Mouse (Mus musculus) spleen, postnatal 4 days (tissue): ENCODE measurements around the gene Gm49342.

Experiments used
- DNase-seq, 2 experiments: peaks; one replicate each; pipeline ENCODE4 v3.0.0; 2022; ENCODE audit warnings: low spot score in 2 of 2

Gene Gm49342

DNA sequence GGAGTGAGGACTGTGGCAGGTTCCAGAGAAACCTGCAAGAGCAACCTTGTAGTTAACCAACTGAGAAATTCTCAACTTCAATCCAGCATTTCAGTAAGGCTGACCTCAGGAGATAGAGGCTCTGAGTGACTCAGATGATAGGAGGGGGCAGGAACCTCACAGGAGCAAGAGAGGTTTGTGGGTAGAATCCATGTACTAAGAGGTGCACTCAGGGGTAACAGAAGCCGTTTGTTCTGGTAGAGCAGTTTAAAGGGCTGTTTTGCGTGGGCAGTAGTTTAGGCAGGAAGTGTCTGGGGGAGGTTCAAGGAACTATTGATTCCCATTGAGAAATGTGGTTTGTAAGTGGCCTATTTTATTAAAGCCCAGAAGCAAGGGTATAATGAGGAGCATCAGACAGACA is 36.9 kb downstream of the Gm49342 start:
- DNase-seq: no peak

DNA sequence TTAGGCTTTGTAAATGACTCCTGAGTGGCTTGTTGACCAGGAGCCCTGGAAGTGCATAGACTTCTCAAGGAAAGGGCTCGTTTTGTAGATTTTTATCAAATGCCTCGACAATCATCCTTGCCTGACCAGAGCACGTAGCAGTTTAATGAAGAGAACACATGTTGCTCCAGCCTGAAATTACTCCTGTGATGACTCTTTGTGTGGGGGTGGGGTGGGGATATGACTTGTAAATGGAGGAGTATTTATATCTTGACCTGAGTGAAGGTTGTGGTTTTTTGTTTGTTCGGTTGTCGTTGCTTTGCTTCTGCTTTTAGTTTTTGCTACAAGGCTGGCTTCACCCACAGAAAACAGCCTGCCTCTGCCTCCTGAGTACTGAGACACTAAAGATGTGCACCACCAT is 37.5 kb downstream of the Gm49342 start:
- DNase-seq: no peak

DNA sequence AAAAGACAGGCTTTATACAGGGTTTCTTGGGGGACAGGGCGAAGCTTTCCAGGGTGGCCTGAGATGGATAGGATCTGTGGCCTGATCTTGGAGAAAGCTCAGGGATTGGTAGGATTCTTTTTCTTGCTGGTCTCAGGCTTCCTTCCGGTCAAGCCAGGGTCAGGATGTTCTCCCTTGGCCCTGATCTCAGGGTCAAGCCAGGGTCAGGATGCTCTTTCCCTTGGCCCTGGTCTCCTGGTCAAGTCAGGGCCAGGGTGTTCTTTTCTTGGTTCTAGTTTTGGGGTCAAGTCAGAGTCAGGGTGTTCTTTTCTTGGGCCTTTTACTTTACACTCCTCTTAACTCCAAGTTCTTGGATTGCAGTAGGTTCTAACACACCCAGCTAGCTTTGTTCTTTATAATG is 43.4 kb downstream of the Gm49342 start:
- DNase-seq: peak in 1 of 2 experiments; percentile 49

DNA sequence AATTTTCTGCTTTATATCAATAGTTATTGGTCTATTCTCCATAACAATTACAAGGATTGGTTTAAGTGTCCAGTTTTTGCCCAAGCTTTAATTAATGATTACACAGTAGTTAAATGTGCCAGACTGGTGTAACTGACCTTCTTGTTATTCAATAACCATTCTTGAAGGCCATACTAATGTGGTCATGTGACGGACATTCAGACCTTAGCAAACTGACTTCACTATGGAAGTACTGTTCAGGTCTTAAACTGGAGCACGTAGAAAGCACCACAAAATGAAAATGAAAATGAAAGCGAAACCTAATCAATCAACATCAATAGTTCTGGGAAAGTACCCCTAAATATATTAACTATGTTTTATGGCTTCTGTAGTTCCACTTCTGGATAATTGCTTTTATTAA is 46.7 kb downstream of the Gm49342 start:
- no peak for DNase-seq

DNA sequence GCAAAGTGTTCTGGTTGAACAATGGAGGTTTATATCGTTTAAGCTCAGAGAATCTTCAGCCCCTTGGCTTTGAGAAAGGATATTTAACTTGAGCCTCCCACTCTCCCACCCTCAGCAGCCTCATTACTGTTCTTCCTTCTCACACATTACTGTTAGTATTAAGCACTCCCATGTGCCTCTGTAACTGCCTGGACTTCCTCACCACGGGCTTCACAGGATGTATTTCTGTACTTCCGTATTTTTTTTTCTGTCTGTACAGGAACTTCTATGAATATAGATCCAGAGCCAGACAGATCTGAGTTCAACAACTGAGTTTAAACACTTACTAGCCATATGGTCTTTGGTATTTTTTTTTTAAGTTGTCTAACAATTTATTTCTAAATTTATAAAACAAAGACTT is 52.8 kb downstream of the Gm49342 start:
- no peak for DNase-seq

DNA sequence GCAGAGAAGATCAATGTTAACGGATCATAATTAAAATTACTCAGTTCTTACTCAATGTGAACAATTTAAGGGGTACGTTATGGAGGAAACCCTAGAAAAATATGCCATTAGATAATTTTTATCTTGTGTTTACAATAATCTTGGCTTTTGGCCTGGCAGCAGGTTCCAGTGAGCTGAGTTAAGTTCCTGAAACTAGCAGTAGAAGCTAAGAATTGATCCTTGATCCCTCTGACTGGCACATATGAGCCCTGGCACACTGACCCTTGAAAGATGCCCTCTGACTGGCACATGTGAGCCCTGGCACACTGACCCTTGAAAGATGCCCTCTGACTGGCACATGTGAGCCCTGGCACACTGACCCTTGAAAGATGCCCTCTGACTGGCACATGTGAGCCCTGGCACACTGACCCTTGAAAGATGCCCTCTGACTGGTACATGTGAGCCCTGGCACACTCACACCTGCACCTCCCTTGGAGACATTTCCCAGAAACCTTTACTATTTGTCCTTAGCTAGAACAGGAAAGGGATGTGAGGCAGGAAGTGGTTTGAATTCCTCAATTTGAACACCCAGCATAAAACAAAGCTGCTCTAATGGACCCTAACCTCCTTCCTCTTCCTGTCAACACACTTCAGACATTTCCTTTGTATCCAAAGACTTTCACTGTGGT is 53.8 kb downstream of the Gm49342 start:
- DNase-seq: no peak

GRCm38 (mm10) chr14:51007152-51007801 is 63.0 kb downstream of the Gm49342 start, which contains the start of gene Rnase10:
Rnase10 (plus strand) TSS chr14:51007751.
- DNase-seq: no peak

- DNase-seq: no peak
These were observed 63.8 kb downstream of the Gm49342 start for GRCm38 (mm10) chr14:51007914-51008713.

DNA sequence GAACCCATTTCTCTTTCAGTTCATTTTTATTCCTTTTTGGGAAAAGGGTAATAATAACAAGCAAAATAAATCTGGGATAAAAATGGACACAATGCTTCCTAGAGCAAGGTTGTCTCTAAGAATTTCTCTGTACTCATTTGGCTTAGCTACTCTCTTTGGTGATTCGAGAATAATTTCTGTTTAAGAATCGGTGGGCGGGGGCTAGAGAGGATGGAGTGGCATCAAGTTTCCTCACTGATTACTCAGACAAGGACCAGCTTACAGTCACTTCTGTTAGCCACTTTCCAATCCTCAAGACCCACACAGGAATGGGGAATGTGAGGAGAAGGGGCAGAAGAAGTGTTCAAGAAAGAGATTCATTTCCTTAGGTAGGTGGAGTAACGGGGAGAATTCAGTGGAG is 64.5 kb downstream of the Gm49342 start:
- DNase-seq: no peak

DNA sequence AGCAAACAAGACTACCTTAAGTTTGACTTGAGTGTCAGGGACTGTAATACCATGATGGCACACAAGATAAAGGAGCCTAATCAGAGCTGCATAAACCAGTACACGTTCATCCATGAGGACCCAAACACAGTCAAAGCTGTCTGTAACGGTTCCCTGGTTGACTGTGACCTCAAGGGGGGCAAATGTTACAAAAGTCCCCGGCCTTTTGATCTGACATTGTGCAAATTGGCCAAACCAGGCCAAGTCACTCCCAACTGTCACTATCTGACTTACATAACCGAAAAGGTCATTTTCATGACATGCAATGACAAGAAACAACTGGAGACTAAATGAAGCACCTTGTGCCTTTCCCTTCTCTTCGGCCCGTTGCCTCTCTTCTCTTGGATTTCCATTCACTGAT is 65.3 kb downstream of the Gm49342 start:
- no peak for DNase-seq
